Mouse (Mus musculus): ENCODE measurements around the gene Slc29a3. TPM values are rescaled to one million over a fixed set of nuclear protein-coding genes. Genes with fewer than 3 reads are reported as not detected.

The Slc29a3 gene
- polyA plus RNA-seq, 1 experiment: 4.7 TPM

- Histone ChIP-seq H3K4me3 (no peak overlapping the region), H3K27me3 (ENCODE audit: control insufficient read depth, insufficient read depth, insufficient read length) (no peaks in the 10 kb centered on the region), H3K79me2 (ENCODE audit: control insufficient read depth, insufficient read depth) (peaks cover 1% of the 10 kb centered on the region), H3ac (ENCODE audit: control insufficient read depth, insufficient read length) (no peak overlapping the region), H3K4me2 (ENCODE audit: low read depth) (no peak overlapping the region), H3K36me3 (ENCODE audit: control insufficient read depth, insufficient read depth) (peaks cover 52% of the 10 kb centered on the region)
- no peak for TF ChIP-seq MYOD1 (IDR thresholded peaks at IDR 0.05; ENCODE audit: control insufficient read depth in 1 of 3, insufficient read length in 2 of 3, low read depth in 2 of 3)
Observed at GRCm38 (mm10) chr10:60774616-60775015, 22.0 kb upstream of the Slc29a3 start.

DNA sequence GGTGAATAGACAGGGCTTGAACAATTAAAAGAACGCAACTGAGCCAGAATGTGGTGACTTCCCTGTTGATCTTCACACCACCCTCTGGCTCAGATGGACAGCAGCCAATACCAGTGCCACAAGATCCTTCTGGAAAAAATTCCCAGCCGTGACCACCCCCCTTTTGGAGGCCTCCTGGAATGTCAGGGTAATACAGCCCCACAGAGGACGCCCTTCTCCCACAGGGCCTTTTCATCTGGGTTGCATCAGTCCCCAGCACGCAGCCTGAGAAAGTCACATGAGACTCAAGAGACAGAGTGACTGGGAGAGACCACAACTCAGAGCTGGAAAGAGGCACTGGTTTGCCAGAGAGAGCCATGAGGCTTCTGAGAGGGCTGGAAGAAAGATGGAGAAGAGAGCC lies 18.3 kb upstream of the Slc29a3 start:
- H3K27me3 ChIP-seq (ENCODE audit: control insufficient read depth, insufficient read depth, insufficient read length): no peaks in the 10 kb centered on the region
- peak overlapping the region; percentile 48 for H3K4me2 ChIP-seq (ENCODE audit: low read depth)
- TF ChIP-seq SRF (IDR thresholded peaks at IDR 0.05; ENCODE audit: control insufficient read depth, insufficient read length, low read depth) (no peak), E2F4 (IDR thresholded peaks at IDR 0.05; ENCODE audit: insufficient read depth) (no peak), CEBPB (IDR thresholded peaks at IDR 0.05; ENCODE audit: insufficient read depth, poor library complexity, severe bottlenecking) (peak; percentile 93), TCF3 (IDR thresholded peaks at IDR 0.05; ENCODE audit: insufficient read length, low read depth) (no peak), REST (IDR thresholded peaks at IDR 0.05; ENCODE audit: insufficient read depth, insufficient read length) (no peak), MYOG (IDR thresholded peaks at IDR 0.05; ENCODE audit: control insufficient read depth in 1 of 3, insufficient read depth in 1 of 3, insufficient read length in 2 of 3, low read depth in 2 of 3) (peak in 1 of 3 experiments; percentile 7)
- H3ac ChIP-seq (ENCODE audit: control insufficient read depth, insufficient read length): no peak overlapping the region
- H3K4me3 ChIP-seq: no peak overlapping the region
- peaks cover 4% of the 10 kb centered on the region for H3K79me2 ChIP-seq (ENCODE audit: control insufficient read depth, insufficient read depth)
- peaks cover 60% of the 10 kb centered on the region for H3K36me3 ChIP-seq (ENCODE audit: control insufficient read depth, insufficient read depth)

- H3ac ChIP-seq (ENCODE audit: control insufficient read depth, insufficient read length): no peak overlapping the region
- H3K27me3 ChIP-seq (ENCODE audit: control insufficient read depth, insufficient read depth, insufficient read length): no peaks in the 10 kb centered on the region
- no peak for TF ChIP-seq MAX (IDR thresholded peaks at IDR 0.05; ENCODE audit: low read depth)
- TF ChIP-seq TCF12 (IDR thresholded peaks at IDR 0.05; ENCODE audit: insufficient read depth, poor library complexity, severe bottlenecking): peak; percentile 40
- TF ChIP-seq MYOG (IDR thresholded peaks at IDR 0.05; ENCODE audit: control insufficient read depth in 1 of 3, insufficient read depth in 1 of 3, insufficient read length in 2 of 3, low read depth in 2 of 3): peak in 1 of 3 experiments; percentile 90
- TF ChIP-seq CEBPB (IDR thresholded peaks at IDR 0.05; ENCODE audit: insufficient read depth, poor library complexity, severe bottlenecking): peak; percentile 81; the same call in 1 of the 2 replicates
Observed at GRCm38 (mm10) chr10:60768614-60769013, 16.0 kb upstream of the Slc29a3 start.

DNA sequence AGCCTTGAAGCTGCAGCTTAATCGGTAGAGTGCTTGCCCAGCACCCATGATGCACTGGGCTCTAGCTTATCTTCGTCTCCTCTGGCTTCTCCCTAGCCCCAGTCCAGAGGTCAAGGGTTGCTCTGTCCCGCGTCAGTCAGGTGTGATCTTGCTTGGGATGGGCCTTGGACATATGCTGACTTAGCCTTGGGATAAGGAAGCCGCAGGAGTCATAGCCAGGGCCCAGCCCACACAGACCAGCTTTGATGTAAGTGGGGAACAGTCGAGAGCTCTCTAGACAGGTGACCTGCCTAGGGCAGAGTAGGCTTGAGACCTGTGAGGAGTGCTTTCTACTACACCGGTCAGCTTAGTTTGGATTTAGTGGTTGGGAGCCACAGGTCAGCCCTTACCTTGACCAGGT lies 14.8 kb upstream of the Slc29a3 start:
- TF ChIP-seq MYOG (IDR thresholded peaks at IDR 0.05; ENCODE audit: control insufficient read depth in 1 of 3, insufficient read depth in 1 of 3, insufficient read length in 2 of 3, low read depth in 2 of 3): no peak
- no peak for TF ChIP-seq E2F4 (IDR thresholded peaks at IDR 0.05; ENCODE audit: insufficient read depth)
- no peak for TF ChIP-seq CEBPB (IDR thresholded peaks at IDR 0.05; ENCODE audit: insufficient read depth, poor library complexity, severe bottlenecking)
- no peak for TF ChIP-seq USF1 (IDR thresholded peaks at IDR 0.05; ENCODE audit: low read depth)
- TF ChIP-seq MAX (IDR thresholded peaks at IDR 0.05; ENCODE audit: low read depth): no peak
- TF ChIP-seq TCF3 (IDR thresholded peaks at IDR 0.05; ENCODE audit: insufficient read length, low read depth): no peak
- TF ChIP-seq POLR2A (IDR thresholded peaks at IDR 0.05; ENCODE audit: insufficient read length, low read depth): no peak
- H3K36me3 ChIP-seq (ENCODE audit: control insufficient read depth, insufficient read depth): peaks cover 55% of the 10 kb centered on the region
- no peak overlapping the region for H3ac ChIP-seq (ENCODE audit: control insufficient read depth, insufficient read length)
- H3K79me2 ChIP-seq (ENCODE audit: control insufficient read depth, insufficient read depth): peaks cover 4% of the 10 kb centered on the region
- H3K4me2 ChIP-seq (ENCODE audit: low read depth): no peak overlapping the region
- H3K27me3 ChIP-seq (ENCODE audit: control insufficient read depth, insufficient read depth, insufficient read length): no peaks in the 10 kb centered on the region
- H3K4me3 ChIP-seq: no peak overlapping the region

More at GRCm38 (mm10) chr10:60768614-60769013, 16.0 kb upstream of the Slc29a3 start:
- peaks cover 4% of the 10 kb centered on the region for H3K79me2 ChIP-seq (ENCODE audit: control insufficient read depth, insufficient read depth)
- no peak overlapping the region for H3K4me2 ChIP-seq (ENCODE audit: low read depth)
- H3K36me3 ChIP-seq (ENCODE audit: control insufficient read depth, insufficient read depth): peaks cover 61% of the 10 kb centered on the region
- no peak overlapping the region for H3K4me3 ChIP-seq

DNA sequence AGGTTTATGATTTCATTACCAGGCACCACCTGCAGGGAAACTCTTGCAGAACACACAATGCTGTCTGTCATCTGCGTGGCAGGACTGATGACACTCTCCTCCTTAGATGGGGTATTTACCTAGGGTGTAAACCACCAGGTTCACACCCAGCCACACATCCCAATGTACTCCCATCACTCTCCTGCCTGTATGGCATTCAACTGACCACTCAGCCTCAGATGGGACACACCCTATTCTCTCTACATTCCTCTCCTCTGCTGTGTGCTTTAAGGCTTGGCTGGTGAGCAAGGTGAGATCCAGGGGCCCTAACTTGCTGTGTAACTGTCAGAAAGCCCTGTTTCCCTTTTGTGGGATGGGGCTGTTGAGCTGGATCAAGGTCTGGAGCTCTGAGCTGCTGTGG lies 9.5 kb upstream of the Slc29a3 start:
- H3K27me3 ChIP-seq (ENCODE audit: control insufficient read depth, insufficient read depth, insufficient read length): no peaks in the 10 kb centered on the region
- H3K4me3 ChIP-seq: no peak overlapping the region
- no peak overlapping the region for H3K4me2 ChIP-seq (ENCODE audit: low read depth)
- H3K36me3 ChIP-seq (ENCODE audit: control insufficient read depth, insufficient read depth): peaks cover 21% of the 10 kb centered on the region
- no peaks in the 10 kb centered on the region for H3K79me2 ChIP-seq (ENCODE audit: control insufficient read depth, insufficient read depth)
- TF ChIP-seq POLR2A (IDR thresholded peaks at IDR 0.05; ENCODE audit: insufficient read length, low read depth): no peak
- TF ChIP-seq TCF3 (IDR thresholded peaks at IDR 0.05; ENCODE audit: insufficient read length, low read depth): no peak
- no peak for TF ChIP-seq REST (IDR thresholded peaks at IDR 0.05; ENCODE audit: insufficient read depth, insufficient read length)
- no peak for TF ChIP-seq MYOD1 (IDR thresholded peaks at IDR 0.05; ENCODE audit: control insufficient read depth in 1 of 3, insufficient read length in 2 of 3, low read depth in 2 of 3)
- no peak for TF ChIP-seq POLR2AphosphoS2 (IDR thresholded peaks at IDR 0.05; ENCODE audit: insufficient read length, low read depth)
- no peak for TF ChIP-seq SRF (IDR thresholded peaks at IDR 0.05; ENCODE audit: control insufficient read depth, insufficient read length, low read depth)
- no peak for TF ChIP-seq E2F4 (IDR thresholded peaks at IDR 0.05; ENCODE audit: insufficient read depth)
- no peak for TF ChIP-seq USF1 (IDR thresholded peaks at IDR 0.05; ENCODE audit: low read depth)
- no peak for TF ChIP-seq CEBPB (IDR thresholded peaks at IDR 0.05; ENCODE audit: insufficient read depth, poor library complexity, severe bottlenecking)
- TF ChIP-seq TCF12 (IDR thresholded peaks at IDR 0.05; ENCODE audit: insufficient read depth, poor library complexity, severe bottlenecking): no peak
- no peak for TF ChIP-seq MYOG (IDR thresholded peaks at IDR 0.05; ENCODE audit: control insufficient read depth in 1 of 3, insufficient read depth in 1 of 3, insufficient read length in 2 of 3, low read depth in 2 of 3)
- TF ChIP-seq MAX (IDR thresholded peaks at IDR 0.05; ENCODE audit: low read depth): no peak
- no peak overlapping the region for H3ac ChIP-seq (ENCODE audit: control insufficient read depth, insufficient read length)

Measured in myocyte (in vitro differentiated cells).